Mouse (Mus musculus) retina, postnatal 7 days (tissue): ENCODE measurements around the gene Rapgef1.

Experiments used
- DNase-seq: peaks from one replicate; pipeline ENCODE4 v3.0.0-alpha.2; 2012; ENCODE audit warnings: low read depth, low spot score

Gene Rapgef1

GRCm38 (mm10) chr2:29671856-29672255 is 52.3 kb downstream of the Rapgef1 start:
- no peak for DNase-seq

GRCm38 (mm10) chr2:29672746-29673536 is 53.4 kb downstream of the Rapgef1 start:
- DNase-seq: no peak

DNA sequence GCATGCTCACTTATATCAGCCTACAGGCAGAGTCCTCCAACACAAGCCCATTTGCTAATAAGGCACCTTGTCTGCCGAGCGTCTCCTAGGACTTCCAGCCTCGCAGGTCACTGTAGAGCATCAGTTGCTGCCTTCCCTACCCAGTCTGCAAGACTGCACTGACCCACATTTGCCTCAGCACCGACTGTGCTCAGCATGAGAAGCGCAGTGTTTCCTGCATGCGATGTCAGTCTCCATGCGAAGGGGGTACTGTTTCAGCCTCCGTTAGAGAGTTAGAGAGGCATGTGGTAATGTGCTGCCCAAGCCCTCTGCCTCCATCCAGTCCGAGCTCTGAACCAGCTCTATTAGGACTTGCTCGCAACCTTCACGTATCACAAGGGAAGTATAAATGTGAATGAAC is 54.6 kb downstream of the Rapgef1 start:
- no peak for DNase-seq

DNA sequence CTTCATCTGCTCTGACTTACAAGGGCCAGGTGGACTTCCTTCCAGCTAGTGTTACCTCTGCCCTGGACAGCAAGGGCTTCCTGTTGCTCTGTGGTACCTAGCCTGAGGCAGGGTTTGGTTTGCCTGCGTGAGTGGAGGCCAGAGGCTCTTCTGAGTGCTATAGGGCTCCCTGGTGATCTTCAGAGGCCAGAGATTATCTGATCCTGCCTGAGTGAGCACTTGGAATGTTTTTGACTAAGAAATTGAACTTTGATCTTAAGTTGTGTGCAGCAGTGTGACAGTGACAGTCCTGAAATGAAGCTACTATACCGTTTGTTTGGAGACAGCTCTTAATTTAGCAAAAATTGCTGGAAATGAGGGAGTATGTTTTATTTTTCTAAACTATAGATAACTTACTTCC is 55.0 kb downstream of the Rapgef1 start:
- DNase-seq: no peak

GRCm38 (mm10) chr2:29675846-29676245 is 56.3 kb downstream of the Rapgef1 start:
- no peak for DNase-seq

- DNase-seq: no peak
Observed at GRCm38 (mm10) chr2:29676513-29676912, 57.0 kb downstream of the Rapgef1 start.

DNA sequence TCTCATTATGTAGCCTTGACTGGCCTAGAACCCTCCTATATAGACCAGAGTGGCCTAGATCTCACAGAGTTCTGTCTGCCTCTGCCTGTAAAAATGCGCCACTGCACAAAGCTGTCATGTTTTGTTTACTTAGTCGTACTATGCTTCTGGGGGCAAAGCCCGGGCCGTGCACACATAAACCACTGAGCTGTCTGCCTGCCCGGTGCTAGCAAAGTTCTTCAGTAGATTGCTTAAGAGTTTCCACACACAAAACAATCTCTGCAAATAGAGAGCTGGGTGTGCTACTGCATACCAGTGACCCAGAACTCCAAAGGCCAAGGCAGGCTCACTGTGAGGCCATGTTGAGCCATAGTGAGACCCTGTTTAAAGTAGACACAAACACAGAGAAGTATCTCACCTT is 58.3 kb downstream of the Rapgef1 start:
- DNase-seq: no peak

DNA sequence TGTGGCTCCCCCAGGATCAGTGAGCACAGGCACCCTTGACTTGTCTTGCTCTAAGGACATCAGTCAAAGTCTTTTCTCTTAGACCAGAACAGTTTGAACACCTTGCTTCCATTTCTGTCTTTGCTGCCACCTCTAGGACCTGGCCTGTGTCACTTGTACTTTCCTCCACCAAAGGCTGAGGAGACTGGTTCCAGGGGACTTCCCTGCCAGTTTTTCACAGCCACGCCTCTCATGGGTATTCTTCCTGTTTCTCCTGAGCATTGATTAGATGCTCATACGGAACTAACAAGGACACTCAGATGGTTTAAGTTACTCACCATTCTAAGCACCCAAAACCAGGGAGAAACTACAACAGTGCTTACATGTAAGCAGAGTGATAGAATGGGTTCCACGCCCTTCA is 59.0 kb downstream of the Rapgef1 start:
- DNase-seq: no peak

GRCm38 (mm10) chr2:29679710-29680584 is 60.4 kb downstream of the Rapgef1 start:
- DNase-seq: no peak

DNA sequence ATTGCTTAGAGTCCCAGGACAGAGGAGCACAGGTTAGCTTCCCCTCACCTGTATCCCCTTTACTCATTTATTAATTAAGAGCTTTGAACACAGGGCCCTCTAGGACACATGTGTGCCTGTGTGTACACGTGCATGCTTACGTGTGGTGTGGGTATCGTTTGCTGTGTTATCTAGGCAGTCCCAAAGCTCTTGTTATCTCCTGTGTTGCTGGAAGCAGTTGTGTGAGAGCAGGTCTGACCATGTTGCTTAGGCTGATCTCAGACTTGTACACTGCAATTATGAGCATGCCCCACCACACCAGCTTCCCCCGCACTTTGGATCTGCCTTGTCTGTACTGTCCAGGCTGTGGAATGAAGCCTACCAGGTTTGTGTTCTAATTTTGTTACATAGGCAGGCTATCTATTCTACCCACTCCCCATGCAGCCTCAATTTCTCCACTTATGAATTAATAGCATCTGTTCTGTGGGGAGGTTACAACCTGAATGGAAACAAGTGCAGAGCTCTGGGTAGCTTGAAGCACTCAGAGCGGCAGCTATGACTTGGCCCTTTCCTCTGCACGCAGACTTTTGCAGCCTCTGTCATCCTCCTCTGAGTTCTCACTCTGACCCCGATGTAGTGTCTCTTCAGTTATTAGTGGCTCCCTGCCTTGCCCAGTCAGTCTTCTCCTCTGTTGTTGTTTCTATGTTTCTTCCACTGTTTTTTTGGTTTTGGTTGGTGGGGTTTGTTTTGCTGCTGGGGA is 63.9 kb downstream of the Rapgef1 start:
- DNase-seq: no peak

- DNase-seq: no peak
Observed at GRCm38 (mm10) chr2:29684498-29684897, 65.0 kb downstream of the Rapgef1 start.

- DNase-seq: no peak
Observed at GRCm38 (mm10) chr2:29689014-29689413, 69.5 kb downstream of the Rapgef1 start.

DNA sequence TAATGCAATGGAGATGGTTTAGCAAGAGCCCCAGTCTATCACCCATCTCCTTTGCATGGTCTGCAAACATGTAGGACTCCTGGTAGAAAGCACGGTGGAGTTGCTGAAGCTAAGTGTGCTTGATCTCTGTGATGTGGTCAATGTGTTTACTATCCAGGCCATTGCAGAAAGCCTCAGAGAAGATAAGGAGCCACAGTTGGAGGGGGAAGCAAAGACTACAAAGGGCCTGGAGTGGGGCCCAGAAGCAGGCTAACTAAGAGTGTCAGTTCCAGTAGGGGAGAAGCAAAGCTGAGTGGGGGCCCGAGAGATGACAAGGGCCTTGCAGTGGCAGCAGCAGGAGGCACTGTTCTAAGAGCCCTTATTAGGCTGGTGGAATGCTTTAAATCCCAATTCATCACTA is 70.0 kb downstream of the Rapgef1 start:
- no peak for DNase-seq

GRCm38 (mm10) chr2:29691068-29691467 is 71.5 kb downstream of the Rapgef1 start:
- no peak for DNase-seq

- no peak for DNase-seq
Observed at GRCm38 (mm10) chr2:29691507-29691906, 72.0 kb downstream of the Rapgef1 start.

GRCm38 (mm10) chr2:29692192-29692591 is 72.7 kb downstream of the Rapgef1 start:
- DNase-seq: no peak

GRCm38 (mm10) chr2:29696207-29696800 is 76.8 kb downstream of the Rapgef1 start:
- DNase-seq: no peak

GRCm38 (mm10) chr2:29698421-29699290 is 79.1 kb downstream of the Rapgef1 start:
- DNase-seq: no peak

GRCm38 (mm10) chr2:29700898-29701297 is 81.4 kb downstream of the Rapgef1 start:
- DNase-seq: no peak

DNA sequence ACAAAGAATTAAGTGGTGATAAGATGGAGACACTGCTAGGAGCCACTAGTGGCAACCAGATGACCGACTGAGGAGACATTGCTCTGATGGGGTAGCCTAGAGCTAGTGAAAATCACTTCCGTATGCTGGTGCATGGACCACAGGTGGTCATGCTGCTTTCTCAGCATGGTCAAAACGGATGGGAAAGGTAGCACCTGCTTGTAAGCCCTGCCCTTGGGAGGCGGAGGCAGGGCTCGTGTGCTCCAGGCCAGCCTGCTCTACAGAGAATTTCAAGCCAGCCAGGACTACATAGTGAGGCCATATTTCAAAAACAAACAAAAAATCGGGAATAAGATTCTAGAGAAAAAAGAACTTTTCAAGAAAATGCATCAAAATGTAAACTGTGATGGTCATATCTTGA is 81.9 kb downstream of the Rapgef1 start:
- no peak for DNase-seq

GRCm38 (mm10) chr2:29702189-29702588 is 82.7 kb downstream of the Rapgef1 start:
- no peak for DNase-seq
